Mouse (Mus musculus) midbrain, postnatal 0 days (tissue): ENCODE measurements around the gene Ppm1h. TPM values are rescaled to one million over a fixed set of nuclear protein-coding genes. Genes with fewer than 3 reads are reported as not detected.

Source experiments
- ATAC-seq: fragments of 200-750 bp; cut with Nextera tagmentation; 2 replicates; pipeline ENCODE4 v1.8.0; 2017; ENCODE audit warnings: moderate number of reproducible peaks, mild to moderate bottlenecking, moderate TSS enrichment, moderate library complexity; ENCODE audit not compliant: low FRiP score
- DNase-seq: peaks from one replicate; pipeline ENCODE4 v3.0.0-alpha.2; 2015; ENCODE audit warnings: low spot score
- H3K27ac ChIP-seq: fragments of 300-500 bp; sonication (generic); 2 replicates; pipeline ENCODE4 v1.5.1; 2014; ENCODE audit warnings: low read depth, mild to moderate bottlenecking, low read length, mixed read lengths
- H3K27me3 ChIP-seq: fragments of 300-500 bp; sonication (generic); 2 replicates; pipeline ENCODE4 v1.6.1; 2014; ENCODE audit warnings: low read length, control low read depth, mixed read lengths; ENCODE audit not compliant: insufficient read depth
- H3K36me3 ChIP-seq: fragments of 300-500 bp; sonication (generic); 2 replicates; pipeline ENCODE4 v1.6.1; 2014; ENCODE audit warnings: low read length, control low read depth, mixed read lengths; ENCODE audit not compliant: insufficient read depth
- H3K4me1 ChIP-seq: fragments of 300-500 bp; sonication (generic); 2 replicates; pipeline ENCODE4 v1.6.1; 2014; ENCODE audit warnings: mild to moderate bottlenecking, control low read depth, antibody characterized with exemption, low read length, mixed read lengths; ENCODE audit not compliant: insufficient read depth
- H3K4me2 ChIP-seq: fragments of 300-500 bp; sonication (generic); 2 replicates; pipeline ENCODE4 v1.6.1; 2014; ENCODE audit warnings: low read depth, mild to moderate bottlenecking, low read length, mixed read lengths; ENCODE audit not compliant: poor library complexity, severe bottlenecking
- H3K4me3 ChIP-seq: fragments of 300-500 bp; sonication (generic); 2 replicates; pipeline ENCODE4 v1.5.1; 2014; ENCODE audit warnings: low read depth, mild to moderate bottlenecking, low read length, moderate library complexity
- H3K9ac ChIP-seq: fragments of 300-500 bp; sonication (generic); replicated peaks from 2 replicates; pipeline ENCODE4 v1.6.1; 2014; ENCODE audit warnings: mild to moderate bottlenecking, low read length, moderate library complexity, mixed read lengths; ENCODE audit not compliant: poor library complexity, severe bottlenecking
- H3K9me3 ChIP-seq: fragments of 300-500 bp; sonication (generic); 2 replicates; pipeline ENCODE4 v1.6.1; 2016; ENCODE audit warnings: low read length, control low read depth
- CTCF ChIP-seq: IDR thresholded peaks from 2 replicates; pipeline ENCODE4 v1.5.1; 2016; ENCODE audit warnings: antibody characterized with exemption, mild to moderate bottlenecking
- WGBS: fragments of 180-500 bp; shearing (Covaris S2); extraction: QIAGEN DNeasy Blood & Tissue Kit; methylation state at CpG from one replicate; pipeline ENCODE4 v1.1.7; 2014; 5-methylcytosine and 5-hydroxymethylcytosine counted together
- polyA plus RNA-seq: library from polyadenylated mRNA; unstranded; fragments of >200 nt; fragmentation: Nextera tagmentation; extraction: Ambion mirVana; gene quantifications from 2 replicates; pipeline ENCODE4 v1.2.1, GENCODE M21; 2015
- total RNA-seq: library from RNA; depleted of rRNA; stranded (reverse); fragments of >200 nt; gene quantifications from 2 replicates; pipeline ENCODE4 v1.2.3, GENCODE M21; 2014

Ppm1h gene
- total and polyA plus RNA-seq, 2 experiments from 2014 or later: 28.0 to 42.8 TPM

DNA sequence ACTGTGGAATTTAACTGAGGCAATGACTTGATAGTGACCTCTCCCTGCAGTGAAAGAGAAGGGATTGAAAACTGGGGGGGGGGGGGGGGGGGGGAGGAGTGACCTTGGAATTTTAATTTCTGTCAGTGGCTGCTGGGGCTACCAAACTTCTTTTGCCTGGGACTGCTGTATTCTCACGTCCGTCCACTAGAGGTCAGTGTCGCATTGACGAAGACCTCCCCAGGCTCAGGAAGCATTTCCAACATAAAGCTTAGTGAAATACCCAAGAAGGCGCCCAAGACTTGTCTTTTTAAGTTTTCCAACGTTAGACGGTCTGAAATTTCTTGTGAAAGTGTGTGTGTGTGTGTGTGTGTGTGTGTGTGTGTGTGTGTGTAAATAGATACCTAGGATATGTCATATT lies 125.3 kb downstream of the Ppm1h start:
- no peak overlapping the region for H3K4me2 ChIP-seq
- DNase-seq (peak; percentile 82), ATAC-seq (0 out of 2 replicates have a peak, but pooled peaks have one; percentile 56)
- WGBS: 7% methylated on average over 7 of the region's 7 CpGs
- H3K4me3 ChIP-seq: no peak overlapping the region
- H3K9ac ChIP-seq: no peak overlapping the region
- H3K27ac ChIP-seq: no peak overlapping the region
- no peaks in the 10 kb centered on the region for H3K36me3 ChIP-seq
- no peaks in the 10 kb centered on the region for H3K27me3 ChIP-seq
- peak; percentile 88 for TF ChIP-seq CTCF
- H3K4me1 ChIP-seq: peaks cover 6% of the 10 kb centered on the region; the same call in 1 of the 2 replicates
- no peaks in the 10 kb centered on the region for H3K9me3 ChIP-seq

DNA sequence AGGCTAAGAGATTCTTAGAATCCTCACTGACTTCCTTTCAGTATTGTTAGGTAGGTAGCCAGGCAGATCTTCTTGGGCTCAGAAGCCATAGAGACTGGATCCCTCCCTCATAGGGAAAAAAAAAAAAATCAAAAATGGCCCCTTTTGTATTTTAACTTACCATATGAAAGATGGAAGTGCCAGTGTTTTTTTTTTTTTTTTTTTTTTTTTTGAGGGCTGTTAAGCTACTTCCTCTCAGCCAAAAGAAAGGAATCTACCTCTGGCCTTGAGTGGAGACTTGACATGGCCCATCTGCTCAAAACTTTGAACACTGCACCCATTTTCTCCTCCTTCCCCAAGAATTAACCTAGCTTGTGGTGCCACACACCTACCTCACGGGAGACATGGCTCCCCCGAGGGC lies 127.3 kb downstream of the Ppm1h start:
- ATAC-seq (no peak), DNase-seq (no peak)
- no peaks in the 10 kb centered on the region for H3K27me3 ChIP-seq
- H3K27ac ChIP-seq: no peak overlapping the region
- H3K4me3 ChIP-seq: no peak overlapping the region
- no peak overlapping the region for H3K4me2 ChIP-seq
- H3K36me3 ChIP-seq: no peaks in the 10 kb centered on the region
- TF ChIP-seq CTCF: no peak
- 73% methylated on average over 2 of the region's 2 CpGs for WGBS
- H3K4me1 ChIP-seq: peaks cover 6% of the 10 kb centered on the region; the same call in 1 of the 2 replicates
- H3K9ac ChIP-seq: no peak overlapping the region
- H3K9me3 ChIP-seq: no peaks in the 10 kb centered on the region

DNA sequence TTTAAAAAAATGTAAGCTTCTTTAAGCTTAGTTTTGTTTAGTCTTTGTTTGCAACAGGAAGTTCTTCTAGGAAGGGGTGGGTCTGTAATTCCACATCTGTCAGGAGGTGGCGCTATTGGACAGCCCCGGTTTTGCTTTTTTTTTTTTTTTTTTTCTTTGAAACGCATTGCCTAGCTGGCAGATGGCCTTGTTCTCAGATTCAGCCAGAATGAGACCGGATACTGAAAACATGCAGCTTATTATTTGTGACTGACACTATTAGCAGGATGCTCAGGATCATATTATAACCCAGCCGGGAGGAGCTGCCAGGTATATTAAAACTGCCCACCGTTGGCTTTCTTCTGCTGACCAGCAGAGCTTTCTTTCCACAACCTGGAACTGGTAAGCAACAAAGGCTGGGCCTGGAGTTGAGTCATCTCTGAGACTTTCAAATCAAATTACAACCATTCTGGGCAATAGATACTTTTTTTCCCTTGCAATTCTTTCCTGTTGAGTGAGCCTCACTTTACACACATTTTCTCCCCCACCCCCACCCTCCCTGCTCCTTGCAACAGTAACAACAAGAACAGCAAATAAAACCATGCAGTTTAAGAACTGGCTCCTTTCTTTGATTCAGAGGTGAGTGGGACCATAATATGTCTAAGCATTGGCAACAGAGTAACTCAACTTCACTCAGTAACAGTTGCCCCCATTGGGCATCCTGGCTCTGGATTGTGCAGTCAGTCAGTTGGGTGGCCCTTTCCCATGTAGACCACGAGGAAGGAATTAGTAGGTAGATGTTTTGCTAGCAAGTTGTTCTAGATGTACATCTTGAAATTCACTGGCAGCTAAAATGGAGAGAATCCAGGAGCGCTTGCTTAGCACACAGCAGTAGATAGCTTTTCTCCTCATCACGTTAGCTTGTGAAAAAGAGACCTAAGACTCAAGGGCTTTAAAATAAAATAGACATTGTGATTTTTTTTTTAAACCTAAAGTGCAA lies 128.9 kb downstream of the Ppm1h start:
- H3K9me3 ChIP-seq: no peaks in the 10 kb centered on the region
- peak overlapping the region; percentile 8 for H3K27ac ChIP-seq
- H3K36me3 ChIP-seq: no peaks in the 10 kb centered on the region
- H3K4me3 ChIP-seq: no peak overlapping the region
- TF ChIP-seq CTCF: peak; percentile 90
- no peak overlapping the region for H3K9ac ChIP-seq
- no peak for ATAC-seq
- no peaks in the 10 kb centered on the region for H3K27me3 ChIP-seq
- peak; percentile 87 for DNase-seq
- 0 out of 2 replicates have a peak, but pooled peaks cover 2% of the 10 kb centered on the region for H3K4me1 ChIP-seq
- 24% methylated on average over 9 of the region's 9 CpGs for WGBS
- H3K4me2 ChIP-seq: no peak overlapping the region

DNA sequence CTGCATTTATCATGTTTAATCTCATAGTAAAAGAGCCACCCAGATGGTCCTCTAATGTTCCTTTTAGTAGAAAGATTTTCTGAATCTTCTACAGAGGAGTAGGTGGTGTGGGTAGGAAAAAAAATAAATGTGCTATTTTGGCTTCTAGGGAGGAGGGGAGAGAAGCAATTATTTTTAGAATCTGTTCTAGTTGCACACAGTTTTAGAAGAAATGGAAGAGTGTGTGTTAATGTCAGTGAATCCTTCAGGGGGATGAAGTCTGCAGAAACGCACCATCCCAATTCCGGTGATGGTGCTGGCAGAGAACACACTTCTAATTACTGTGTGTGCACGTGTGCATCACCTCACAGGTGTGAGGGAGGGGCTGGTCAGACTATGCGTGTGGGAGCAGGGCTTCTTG lies 129.6 kb downstream of the Ppm1h start:
- 63% methylated on average over 4 of the region's 4 CpGs for WGBS
- peak overlapping the region; percentile 8; the same call in 1 of the 2 replicates for H3K27ac ChIP-seq

DNA sequence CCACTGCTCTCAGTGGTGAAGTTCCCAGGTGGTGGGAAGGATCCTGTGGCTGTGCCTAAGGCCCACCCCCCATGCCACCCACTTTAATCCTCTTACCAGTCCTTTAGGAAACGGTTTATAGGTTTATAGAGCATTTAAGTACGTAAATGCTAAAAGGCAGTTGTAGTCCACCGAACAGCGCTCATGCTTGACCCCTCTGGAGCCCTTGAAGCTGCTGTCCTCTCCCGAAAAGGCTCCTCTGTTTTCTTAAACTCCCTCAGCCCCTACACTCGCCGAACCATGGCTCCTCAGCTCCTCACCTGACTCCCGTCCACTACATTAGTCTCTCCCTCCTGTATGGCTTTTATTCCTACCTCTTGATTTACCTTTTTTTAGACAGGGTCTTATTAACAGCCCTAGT lies 131.3 kb downstream of the Ppm1h start:
- H3K9me3 ChIP-seq: no peaks in the 10 kb centered on the region
- 0 out of 2 replicates have a peak, but pooled peaks cover 2% of the 10 kb centered on the region for H3K4me1 ChIP-seq
- H3K4me2 ChIP-seq: no peak overlapping the region
- H3K9ac ChIP-seq: no peak overlapping the region
- no peak for ATAC-seq
- no peak overlapping the region for H3K27ac ChIP-seq
- DNase-seq: no peak
- no peak overlapping the region for H3K4me3 ChIP-seq
- 49% methylated on average over 8 of the region's 8 CpGs for WGBS
- no peaks in the 10 kb centered on the region for H3K27me3 ChIP-seq
- no peaks in the 10 kb centered on the region for H3K36me3 ChIP-seq
- no peak for TF ChIP-seq CTCF

More for the DNA sequence above, 129.6 kb downstream of the Ppm1h start:
- Histone ChIP-seq H3K9ac (0 out of 2 replicates have a peak overlapping the region, but pooled peaks have one; percentile 19), H3K4me3 (no peak overlapping the region), H3K4me1 (0 out of 2 replicates have a peak, but pooled peaks cover 2% of the 10 kb centered on the region), H3K27me3 (no peaks in the 10 kb centered on the region), H3K36me3 (no peaks in the 10 kb centered on the region), H3K9me3 (no peaks in the 10 kb centered on the region), H3K4me2 (no peak overlapping the region)
- TF ChIP-seq CTCF: no peak
- DNase-seq: no peak
- ATAC-seq: no peak

DNA sequence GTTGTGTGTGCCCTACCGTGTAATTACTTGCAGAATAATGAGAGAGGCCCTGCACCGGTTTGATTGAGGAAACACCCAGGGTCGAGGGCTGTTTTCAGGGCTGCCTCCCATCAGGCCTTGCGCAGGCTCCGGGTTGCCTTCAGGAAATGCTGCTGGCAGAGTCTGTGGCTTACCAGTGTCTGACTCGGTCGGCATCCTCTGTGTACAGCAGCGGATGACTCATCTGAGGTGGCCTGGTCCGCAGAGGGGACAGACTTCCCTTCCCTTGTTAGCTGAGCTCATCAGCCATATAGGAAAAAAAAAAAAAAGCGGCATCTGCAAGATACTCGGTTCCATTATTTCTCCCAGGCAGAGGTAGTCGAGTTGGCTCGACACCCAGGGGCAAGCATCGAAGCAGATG lies 136.5 kb downstream of the Ppm1h start:
- Histone ChIP-seq H3K9ac (no peak overlapping the region), H3K4me2 (no peak overlapping the region), H3K4me1 (no peaks in the 10 kb centered on the region), H3K27me3 (no peaks in the 10 kb centered on the region), H3K4me3 (no peak overlapping the region), H3K9me3 (no peaks in the 10 kb centered on the region), H3K36me3 (no peaks in the 10 kb centered on the region), H3K27ac (peak overlapping the region; percentile 43; the same call in 1 of the 2 replicates)
- no peak for TF ChIP-seq CTCF
- DNase-seq: peak; percentile 52
- 0 out of 2 replicates have a peak, but pooled peaks have one; percentile 23 for ATAC-seq
- WGBS: 53% methylated on average over 14 of the region's 14 CpGs
